Comparison of ENCODE assay signal across 8 mouse cellular contexts in genomic region chr9:88481061-88481790, GRCm38 (mm10). TPM values are rescaled to one million over a fixed set of nuclear protein-coding genes. Genes with fewer than 3 reads are reported as not detected.
DNase-seq lines count a peak whose midpoint lies in the region; ATAC-seq and TF ChIP-seq lines count a peak whose summit lies in the region.

No protein-coding gene starts in this region.

- ATAC-seq in hindbrain, postnatal 0 days: no peak
- ATAC-seq in megakaryocyte progenitor cell, adult 5-6 weeks (replicated peaks; ENCODE audit: poor library complexity): peak; percentile 3; the same call in 1 of the 2 replicates
- ATAC-seq in megakaryocyte-erythroid progenitor cell, adult 5-6 weeks (replicated peaks; ENCODE audit: low FRiP score, low TSS enrichment, poor library complexity, severe bottlenecking): no peak

- peak overlapping the region; percentile 96 for H3K4me3 ChIP-seq in gastrocnemius, adult 2 months
- peak overlapping the region; percentile 89 for H3K4me3 ChIP-seq in hindbrain, postnatal 0 days (ENCODE audit: low read length)

- DNase-seq in adrenal gland, adult (ENCODE audit: inconsistent age in 2 of 2, low spot score in 1 of 2): peak; percentile 72 to 85
- peak; percentile 35 to 48 for DNase-seq in cerebellum, postnatal 36 days
- DNase-seq in gastrocnemius, adult 2 months: peak; percentile 70
- DNase-seq in hindbrain, postnatal 0 days (ENCODE audit: low spot score): peak; percentile 53
- peak; percentile 9 to 31 for DNase-seq in left cerebral cortex, adult 8-10 months (ENCODE audit: low spot score in 2 of 2)
- peak; percentile 18 to 20 for DNase-seq in right cerebral cortex, postnatal 36 days (ENCODE audit: low spot score in 2 of 2)

- peaks cover 9% of the 10 kb centered on the region; the same call in 1 of the 2 replicates for H3K4me1 ChIP-seq in hindbrain, postnatal 0 days (ENCODE audit: insufficient read depth, low read length)

- 1% methylated on average over 58 of the region's 78 CpGs for WGBS in hindbrain, postnatal 0 days

- peak overlapping the region; percentile 75 for H3K9ac ChIP-seq in hindbrain, postnatal 0 days (replicated peaks; ENCODE audit: low read length)

- peak overlapping the region; percentile 99 for H3K27ac ChIP-seq in gastrocnemius, adult 2 months
- H3K27ac ChIP-seq in hindbrain, postnatal 0 days: peak overlapping the region; percentile 90

- intact Hi-C loops in gastrocnemius, adult 2 months (cut with DNase I): loop anchor here (2.0 to 5.0 kb wide), 2 partner anchors 44 to 66 kb away; partner anchors contain the start of gene Snx14

- H3K36me3 ChIP-seq in hindbrain, postnatal 0 days (ENCODE audit: insufficient read depth, low read length): no peaks in the 10 kb centered on the region; the same call in 1 of the 2 replicates

- no peak for TF ChIP-seq CTCF in gastrocnemius, adult 2 months (IDR thresholded peaks at IDR 0.05)
- TF ChIP-seq CTCF in hindbrain, postnatal 0 days (IDR thresholded peaks at IDR 0.05; ENCODE audit: low read depth): no peak

- H3K27me3 ChIP-seq in hindbrain, postnatal 0 days (ENCODE audit: insufficient read depth, low read length): no peaks in the 10 kb centered on the region

- H3K9me3 ChIP-seq in hindbrain, postnatal 0 days (ENCODE audit: low read length): no peaks in the 10 kb centered on the region

- peak overlapping the region; percentile 85 for H3K4me2 ChIP-seq in hindbrain, postnatal 0 days (ENCODE audit: low read depth, low read length)

RNA-seq across cellular contexts. Expression of gene Syncrip, which starts 1.1 kb away (rescaled TPM):
- 10 to 100 TPM; 59.4 to 65.0 TPM for total RNA-seq in gastrocnemius, adult 2 months (2021)
- total RNA-seq in hindbrain, postnatal 0 days (2014; rRNA removed): 55.0 and 59.5 TPM in 2 replicates
- polyA plus RNA-seq in hindbrain, postnatal 0 days (2015; fragmentation: Nextera tagmentation; extraction: Ambion mirVana): 70.0 and 72.4 TPM in 2 replicates
- 10 to 100 TPM; 60.8 to 67.3 (median 62.1) TPM for total RNA-seq in left cerebral cortex, adult 8-10 months (2022)
- total RNA-seq in megakaryocyte progenitor cell, adult 5-6 weeks (2015): 250 and 274 TPM in 2 replicates
- total RNA-seq in megakaryocyte progenitor cell, adult 5-6 weeks (2017): 254 and 290 TPM in 2 replicates
- 201 and 242 TPM in 2 replicates for total RNA-seq in megakaryocyte-erythroid progenitor cell, adult 5-6 weeks (2014; fragmentation: Nextera tagmentation)
- total RNA-seq in megakaryocyte-erythroid progenitor cell, adult 5-6 weeks (2017): 352 and 418 TPM in 2 replicates

RNA-seq across cellular contexts. Expression of gene Gm20537, which starts 24.8 kb away (rescaled TPM):
- total RNA-seq in gastrocnemius, adult 2 months (2021): not detected
- total RNA-seq in hindbrain, postnatal 0 days (2014; rRNA removed): 0.47 and 0.63 TPM in 2 replicates
- not detected in 2 replicates for polyA plus RNA-seq in hindbrain, postnatal 0 days (2015; fragmentation: Nextera tagmentation; extraction: Ambion mirVana)
- not detected for total RNA-seq in left cerebral cortex, adult 8-10 months (2022)
- not detected in 2 replicates for total RNA-seq in megakaryocyte progenitor cell, adult 5-6 weeks (2015)
- total RNA-seq in megakaryocyte progenitor cell, adult 5-6 weeks (2017): not detected in 2 replicates
- not detected in 2 replicates for total RNA-seq in megakaryocyte-erythroid progenitor cell, adult 5-6 weeks (2014; fragmentation: Nextera tagmentation)
- total RNA-seq in megakaryocyte-erythroid progenitor cell, adult 5-6 weeks (2017): not detected in 2 replicates

RNA-seq across cellular contexts. Expression of gene Snx14, which starts 42.5 kb away (rescaled TPM):
- total RNA-seq in gastrocnemius, adult 2 months (2021): 10 to 100 TPM; 13.1 to 17.9 TPM
- total RNA-seq in hindbrain, postnatal 0 days (2014; rRNA removed): 23.3 and 25.0 TPM in 2 replicates
- polyA plus RNA-seq in hindbrain, postnatal 0 days (2015; fragmentation: Nextera tagmentation; extraction: Ambion mirVana): 28.6 and 33.2 TPM in 2 replicates
- 10 to 100 TPM; 49.4 to 57.4 (median 53.1) TPM for total RNA-seq in left cerebral cortex, adult 8-10 months (2022)
- total RNA-seq in megakaryocyte progenitor cell, adult 5-6 weeks (2015): 31.8 and 36.1 TPM in 2 replicates
- 17.1 and 21.6 TPM in 2 replicates for total RNA-seq in megakaryocyte progenitor cell, adult 5-6 weeks (2017)
- 25.1 and 30.0 TPM in 2 replicates for total RNA-seq in megakaryocyte-erythroid progenitor cell, adult 5-6 weeks (2014; fragmentation: Nextera tagmentation)
- 17.9 and 30.3 TPM in 2 replicates for total RNA-seq in megakaryocyte-erythroid progenitor cell, adult 5-6 weeks (2017)

Comparison
In these comparisons a context has a peak if more than half of its experiments do, and no peak if none do; other contexts are left out.
1. DNase-seq: peak in every context shown above with its lines; median percentile 78 in adrenal gland, adult; 70 in gastrocnemius, adult 2 months; 53 in hindbrain, postnatal 0 days; 42 in cerebellum, postnatal 36 days; 20 in left cerebral cortex, adult 8-10 months; 19 in right cerebral cortex, postnatal 36 days.